In genomic region chr1:112451622-112452021, GRCm38 (mm10) we compare ENCODE assay signal across 9 mouse cellular contexts.
A peak's percentile ranks its signal among the peaks of the same experiment; 100 is the strongest.
DNase-seq lines count a peak whose midpoint lies in the region; ATAC-seq lines count a peak whose summit lies in the region.
"Had no signal": no experiment of that assay in that cellular context is flagged by ENCODE, and none has a peak within 500 bp of the region (broad histone marks: within the 10 kb centered on the region; RNA-seq: fewer than 3 reads in every experiment).

No protein-coding gene starts in this region.

- no peaks in the 10 kb centered on the region for H3K9me3 ChIP-seq in kidney, embryonic 14.5 days (ENCODE audit: control insufficient read depth, low read length)
- H3K9me3 ChIP-seq: limb, embryonic 15.5 days had no signal

- no peaks in the 10 kb centered on the region for H3K36me3 ChIP-seq in kidney, embryonic 14.5 days (ENCODE audit: control insufficient read depth, insufficient read depth, low read length)
- H3K36me3 ChIP-seq: limb, embryonic 15.5 days had no signal

- 0 out of 2 replicates have a peak, but pooled peaks have one; percentile 39 for ATAC-seq in kidney, embryonic 14.5 days (ENCODE audit: low FRiP score, low TSS enrichment)

- H3K4me2 ChIP-seq in kidney, embryonic 14.5 days (replicated peaks; ENCODE audit: low read depth, low read length), result no peak overlapping the region
- H3K4me2 ChIP-seq: limb, embryonic 15.5 days had no signal

- no peak overlapping the region for H3K9ac ChIP-seq in kidney, embryonic 14.5 days (ENCODE audit: low read depth, low read length)
- H3K9ac ChIP-seq: limb, embryonic 15.5 days had no signal

- DNase-seq in kidney, postnatal 36 days, result no peak
- peak; percentile 66 for DNase-seq in ES-CJ7 (ENCODE audit: low read depth, low spot score)
- peak; percentile 28 for DNase-seq in embryo, embryonic 10.5 days (ENCODE audit: low spot score)
- DNase-seq in mesoderm, embryonic 11.5 days (ENCODE audit: low read depth, low spot score), result peak; percentile 6
- DNase-seq in urinary bladder, postnatal 25 days (ENCODE audit: low spot score), result no peak
- DNase-seq in T-cell, adult 2 months (ENCODE audit: low spot score), result no peak
- no peak for DNase-seq in ovary, postnatal 10 days (ENCODE audit: low spot score)

- no peaks in the 10 kb centered on the region for H3K27me3 ChIP-seq in kidney, embryonic 14.5 days (ENCODE audit: control insufficient read depth, insufficient read depth, low read length)
- H3K27me3 ChIP-seq: limb, embryonic 15.5 days had no signal

- no peaks in the 10 kb centered on the region for H3K4me1 ChIP-seq in kidney, embryonic 14.5 days (ENCODE audit: control insufficient read depth, insufficient read depth, low read length)
- H3K4me1 ChIP-seq: limb, embryonic 15.5 days had no signal

- no peak overlapping the region for H3K27ac ChIP-seq in kidney, embryonic 14.5 days (ENCODE audit: low read depth, low read length)
- H3K27ac ChIP-seq: limb, embryonic 15.5 days had no signal

- H3K4me3 ChIP-seq in kidney, embryonic 14.5 days (ENCODE audit: low read length), result no peak overlapping the region
- H3K4me3 ChIP-seq: limb, embryonic 15.5 days had no signal

- WGBS in kidney, embryonic 14.5 days, result 14% methylated on average over 2 of the region's 2 CpGs

Comparison
In these comparisons a context has a peak if more than half of its experiments do, and no peak if none do; other contexts are left out.
1. DNase-seq: peak in ES-CJ7 (single experiment), embryo, embryonic 10.5 days (single experiment) and mesoderm, embryonic 11.5 days (single experiment); none in kidney, postnatal 36 days (0 of 2), urinary bladder, postnatal 25 days (single experiment), T-cell, adult 2 months (single experiment) and ovary, postnatal 10 days (single experiment).